Mouse (Mus musculus): Measurements from ENCODE around the gene Tmem248. TPM values are rescaled to one million over a fixed set of nuclear protein-coding genes. Genes with fewer than 3 reads are reported as not detected.

Tmem248 gene
- polyA plus RNA-seq, 1 experiment from 2014 or later: 30.7 TPM

GRCm38 (mm10) chr5:130257303-130257702, 40.4 kb downstream of the Tmem248 start:
- peak overlapping the region; percentile 83 for H3K4me3 ChIP-seq (replicated peaks)
- H3K36me3 ChIP-seq: peaks cover 24% of the 10 kb centered on the region
- no peaks in the 10 kb centered on the region for H3K9me3 ChIP-seq (replicated peaks)
- peak overlapping the region; percentile 85 for H3K4me2 ChIP-seq
- peak overlapping the region; percentile 84 for H3K9ac ChIP-seq
- ATAC-seq (ENCODE audit: low read depth): no peak
- DNase-seq: no peak
- H3K4me1 ChIP-seq (replicated peaks): peaks cover 34% of the 10 kb centered on the region
- 6% methylated on average over 8 of the region's 8 CpGs for WGBS (ENCODE audit: insufficient replicate concordance)
- H3K27me3 ChIP-seq: no peaks in the 10 kb centered on the region
- peak overlapping the region; percentile 79 for H3K27ac ChIP-seq

- Histone ChIP-seq H3K27ac (no peak overlapping the region), H3K27me3 (no peaks in the 10 kb centered on the region), H3K4me3 (replicated peaks) (no peak overlapping the region), H3K9me3 (replicated peaks) (no peaks in the 10 kb centered on the region), H3K4me1 (replicated peaks) (peaks cover 24% of the 10 kb centered on the region), H3K36me3 (peaks cover 58% of the 10 kb centered on the region), H3K9ac (no peak overlapping the region), H3K4me2 (no peak overlapping the region)
- ATAC-seq (ENCODE audit: low read depth) (no peak), DNase-seq (no peak)
- WGBS (ENCODE audit: insufficient replicate concordance): 75% methylated on average over 11 of the region's 11 CpGs
Measured at GRCm38 (mm10) chr5:130263454-130263853, 46.6 kb downstream of the Tmem248 start.

GRCm38 (mm10) chr5:130264433-130265005, 47.6 kb downstream of the Tmem248 start:
- Histone ChIP-seq H3K4me1 (replicated peaks) (peaks cover 24% of the 10 kb centered on the region), H3K27ac (no peak overlapping the region; the same call in 1 of the 2 replicates), H3K4me3 (replicated peaks) (no peak overlapping the region), H3K9ac (no peak overlapping the region), H3K27me3 (no peaks in the 10 kb centered on the region), H3K9me3 (replicated peaks) (no peaks in the 10 kb centered on the region), H3K4me2 (no peak overlapping the region), H3K36me3 (peaks cover 68% of the 10 kb centered on the region)
- 78% methylated on average over 6 of the region's 6 CpGs for WGBS (ENCODE audit: insufficient replicate concordance)
- DNase-seq: no peak
- no peak for ATAC-seq (ENCODE audit: low read depth)

GRCm38 (mm10) chr5:130266651-130267050, 49.8 kb downstream of the Tmem248 start:
- 51% methylated on average over 7 of the region's 7 CpGs for WGBS (ENCODE audit: insufficient replicate concordance)
- no peaks in the 10 kb centered on the region for H3K9me3 ChIP-seq (replicated peaks)
- peaks cover 24% of the 10 kb centered on the region for H3K4me1 ChIP-seq (replicated peaks)
- no peak overlapping the region for H3K9ac ChIP-seq
- peaks cover 78% of the 10 kb centered on the region for H3K36me3 ChIP-seq
- H3K4me3 ChIP-seq (replicated peaks): no peak overlapping the region
- H3K4me2 ChIP-seq: no peak overlapping the region
- peak; percentile 57 for DNase-seq
- no peaks in the 10 kb centered on the region for H3K27me3 ChIP-seq
- ATAC-seq (ENCODE audit: low read depth): peak; percentile 80
- 0 out of 2 replicates have a peak overlapping the region, but pooled peaks have one; percentile 8 for H3K27ac ChIP-seq

- no peak overlapping the region for H3K27ac ChIP-seq
- no peak overlapping the region for H3K9ac ChIP-seq
- no peak overlapping the region for H3K4me3 ChIP-seq (replicated peaks)
- no peaks in the 10 kb centered on the region for H3K9me3 ChIP-seq (replicated peaks)
- H3K4me1 ChIP-seq (replicated peaks): peaks cover 24% of the 10 kb centered on the region
- no peak overlapping the region for H3K4me2 ChIP-seq
- WGBS (ENCODE audit: insufficient replicate concordance): 86% methylated on average over 1 of the region's 1 CpGs
- DNase-seq (no peak), ATAC-seq (ENCODE audit: low read depth) (peak; percentile 40; the same call in 1 of the 2 replicates)
- no peaks in the 10 kb centered on the region for H3K27me3 ChIP-seq
- peaks cover 84% of the 10 kb centered on the region for H3K36me3 ChIP-seq
Measured at GRCm38 (mm10) chr5:130267316-130267715, 50.4 kb downstream of the Tmem248 start.

- Histone ChIP-seq H3K9me3 (replicated peaks) (no peaks in the 10 kb centered on the region), H3K27me3 (no peaks in the 10 kb centered on the region), H3K27ac (no peak overlapping the region), H3K4me2 (no peak overlapping the region), H3K4me1 (replicated peaks) (peaks cover 23% of the 10 kb centered on the region), H3K4me3 (replicated peaks) (no peak overlapping the region), H3K36me3 (peaks cover 90% of the 10 kb centered on the region), H3K9ac (no peak overlapping the region)
- DNase-seq: no peak
- ATAC-seq (ENCODE audit: low read depth): no peak
- WGBS (ENCODE audit: insufficient replicate concordance): 79% methylated on average over 11 of the region's 11 CpGs
Measured at GRCm38 (mm10) chr5:130268976-130269375, 52.1 kb downstream of the Tmem248 start.

GRCm38 (mm10) chr5:130272344-130272743, 55.5 kb downstream of the Tmem248 start:
- WGBS (ENCODE audit: insufficient replicate concordance): 81% methylated on average over 1 of the region's 1 CpGs
- ATAC-seq (ENCODE audit: low read depth): no peak
- no peak overlapping the region for H3K27ac ChIP-seq
- no peak overlapping the region for H3K9ac ChIP-seq
- no peak overlapping the region for H3K4me2 ChIP-seq
- H3K9me3 ChIP-seq (replicated peaks): no peaks in the 10 kb centered on the region
- H3K36me3 ChIP-seq: peaks cover 86% of the 10 kb centered on the region
- no peaks in the 10 kb centered on the region for H3K27me3 ChIP-seq
- DNase-seq: no peak
- H3K4me3 ChIP-seq (replicated peaks): no peak overlapping the region
- H3K4me1 ChIP-seq (replicated peaks): no peaks in the 10 kb centered on the region

- WGBS (ENCODE audit: insufficient replicate concordance): 91% methylated on average over 6 of the region's 6 CpGs
- Histone ChIP-seq H3K9me3 (replicated peaks) (no peaks in the 10 kb centered on the region), H3K36me3 (peaks cover 86% of the 10 kb centered on the region), H3K4me2 (no peak overlapping the region), H3K4me3 (replicated peaks) (no peak overlapping the region), H3K27me3 (no peaks in the 10 kb centered on the region), H3K4me1 (replicated peaks) (0 out of 2 replicates have a peak, but pooled peaks cover 3% of the 10 kb centered on the region), H3K9ac (no peak overlapping the region), H3K27ac (no peak overlapping the region)
- no peak for ATAC-seq (ENCODE audit: low read depth)
- DNase-seq: no peak
Measured at GRCm38 (mm10) chr5:130273046-130273445, 56.2 kb downstream of the Tmem248 start.

- no peak for ATAC-seq (ENCODE audit: low read depth)
- no peak for DNase-seq
- H3K4me3 ChIP-seq (replicated peaks): no peak overlapping the region
- H3K4me1 ChIP-seq (replicated peaks): 0 out of 2 replicates have a peak, but pooled peaks cover 3% of the 10 kb centered on the region
- WGBS (ENCODE audit: insufficient replicate concordance): 52% methylated on average over 4 of the region's 4 CpGs
- no peaks in the 10 kb centered on the region for H3K9me3 ChIP-seq (replicated peaks)
- H3K4me2 ChIP-seq: no peak overlapping the region
- peaks cover 88% of the 10 kb centered on the region for H3K36me3 ChIP-seq
- H3K27me3 ChIP-seq: no peaks in the 10 kb centered on the region
- H3K9ac ChIP-seq: no peak overlapping the region
- no peak overlapping the region for H3K27ac ChIP-seq
Measured at GRCm38 (mm10) chr5:130275509-130275908, 58.6 kb downstream of the Tmem248 start.

GRCm38 (mm10) chr5:130278011-130278472, 61.2 kb downstream of the Tmem248 start:
- no peaks in the 10 kb centered on the region for H3K9me3 ChIP-seq (replicated peaks)
- 46% methylated on average over 7 of the region's 7 CpGs for WGBS (ENCODE audit: insufficient replicate concordance)
- H3K27ac ChIP-seq: no peak overlapping the region
- DNase-seq (no peak), ATAC-seq (ENCODE audit: low read depth) (no peak)
- peaks cover 89% of the 10 kb centered on the region for H3K36me3 ChIP-seq
- H3K4me1 ChIP-seq (replicated peaks): 0 out of 2 replicates have a peak, but pooled peaks cover 3% of the 10 kb centered on the region
- no peak overlapping the region for H3K4me2 ChIP-seq
- no peak overlapping the region for H3K9ac ChIP-seq
- H3K27me3 ChIP-seq: no peaks in the 10 kb centered on the region
- no peak overlapping the region for H3K4me3 ChIP-seq (replicated peaks)

GRCm38 (mm10) chr5:130283079-130283732, 66.3 kb downstream of the Tmem248 start:
- H3K4me3 ChIP-seq (replicated peaks): no peak overlapping the region
- no peak overlapping the region for H3K9ac ChIP-seq
- H3K27ac ChIP-seq: no peak overlapping the region
- H3K4me1 ChIP-seq (replicated peaks): no peaks in the 10 kb centered on the region
- H3K27me3 ChIP-seq: no peaks in the 10 kb centered on the region
- H3K36me3 ChIP-seq: peaks cover 91% of the 10 kb centered on the region
- 80% methylated on average over 9 of the region's 9 CpGs for WGBS (ENCODE audit: insufficient replicate concordance)
- H3K9me3 ChIP-seq (replicated peaks): 0 out of 2 replicates have a peak, but pooled peaks cover 4% of the 10 kb centered on the region
- DNase-seq (no peak), ATAC-seq (ENCODE audit: low read depth) (no peak)
- H3K4me2 ChIP-seq: no peak overlapping the region
